Mouse (Mus musculus): ENCODE data around the gene Mif4gd. TPM values are rescaled to one million over a fixed set of nuclear protein-coding genes. Genes with fewer than 3 reads are reported as not detected.

The Mif4gd gene
- total and polyA plus RNA-seq, 3 experiments, result 42.0 to 62.9 TPM; not detected in 1

DNA sequence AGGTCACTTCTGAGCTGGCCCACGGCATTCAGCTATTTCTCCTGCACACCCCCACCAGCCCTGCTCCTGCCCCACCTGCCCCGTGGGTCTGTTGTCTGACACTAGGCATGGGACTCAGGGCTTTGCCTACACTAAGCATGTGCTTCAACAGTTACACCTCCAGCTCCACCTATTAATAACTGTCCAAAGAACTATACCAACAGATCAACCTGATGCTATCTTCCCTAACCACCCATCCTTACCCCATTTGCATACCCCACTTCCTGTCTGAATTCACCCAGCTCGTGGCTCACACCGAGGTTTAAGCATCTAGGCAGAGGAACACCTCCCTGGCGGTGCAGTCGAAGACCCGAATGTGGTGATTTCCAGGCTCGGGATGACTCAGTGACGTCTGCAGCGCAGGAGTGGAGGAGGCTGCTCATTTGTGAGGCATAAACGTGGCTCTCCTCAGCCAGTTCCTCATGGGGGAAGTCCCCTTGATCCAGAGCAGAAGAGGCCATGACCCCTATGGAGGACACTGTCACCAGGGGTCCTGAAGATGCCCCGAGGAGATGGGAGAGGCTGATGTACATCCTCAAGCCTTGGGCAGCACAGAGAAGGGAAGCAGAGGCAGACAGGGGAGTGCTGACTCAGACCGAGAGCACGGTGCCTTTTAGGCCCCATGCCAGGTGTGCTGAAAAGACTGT is 28.4 kb upstream of the Mif4gd start (continued):
- TF ChIP-seq KAT2A (conservative IDR thresholded peaks at IDR 0.05; ENCODE audit: low read depth, low read length), result no peak
- TF ChIP-seq ELF1 (IDR thresholded peaks at IDR 0.05; ENCODE audit: low read depth, low read length), result peak; percentile 74
- peak; percentile 59 for TF ChIP-seq RCOR1 (IDR thresholded peaks at IDR 0.05; ENCODE audit: low read depth, low read length)
- TF ChIP-seq BHLHE40 (IDR thresholded peaks at IDR 0.05; ENCODE audit: borderline replicate concordance, low read depth, low read length), result peak; percentile 57; the same call in 1 of the 2 replicates
- peak; percentile 54; the same call in 1 of the 2 replicates for TF ChIP-seq ZMIZ1 (IDR thresholded peaks at IDR 0.05; ENCODE audit: low read depth, low read length)
- peak; percentile 86 for TF ChIP-seq SIN3A (IDR thresholded peaks at IDR 0.05; ENCODE audit: low read length)
- peak; percentile 42; the same call in 1 of the 2 replicates for TF ChIP-seq MAZ (IDR thresholded peaks at IDR 0.05; ENCODE audit: low read depth, low read length)
- TF ChIP-seq CHD2 (IDR thresholded peaks at IDR 0.05; ENCODE audit: low read length), result no peak; the same call in 1 of the 2 replicates
- peak; percentile 31; the same call in 1 of the 2 replicates for TF ChIP-seq SMC3 (IDR thresholded peaks at IDR 0.05; ENCODE audit: low read depth, low read length)
- TF ChIP-seq USF2 (IDR thresholded peaks at IDR 0.05; ENCODE audit: borderline replicate concordance in 1 of 2, insufficient read depth in 1 of 2, low read depth in 1 of 2, low read length in 2 of 2), result no peak
- TF ChIP-seq GATA1 (IDR thresholded peaks at IDR 0.05; ENCODE audit: low read depth, low read length), result peak; percentile 71
- no peak for TF ChIP-seq POLR2AphosphoS5 (IDR thresholded peaks at IDR 0.05; ENCODE audit: borderline replicate concordance, low read depth, low read length)
- peak; percentile 56 for TF ChIP-seq NELFE (IDR thresholded peaks at IDR 0.05; ENCODE audit: low read depth, low read length)
- no peak for TF ChIP-seq E2F4 (IDR thresholded peaks at IDR 0.05; ENCODE audit: borderline replicate concordance, low read depth, low read length)
- no peak for TF ChIP-seq TAL1 (IDR thresholded peaks at IDR 0.05; ENCODE audit: low read length)
- TF ChIP-seq MAX (IDR thresholded peaks at IDR 0.05; ENCODE audit: low read length), result peak; percentile 89
- TF ChIP-seq ETS1 (IDR thresholded peaks at IDR 0.05; ENCODE audit: low read depth, low read length), result peak; percentile 79; the same call in 1 of the 2 replicates
- peak in 1 of 2 experiments; percentile 50; a peak in 1 of 4 replicates for TF ChIP-seq POLR2A (IDR thresholded peaks at IDR 0.05; ENCODE audit: control insufficient read depth in 1 of 2, insufficient read depth in 1 of 2, low read depth in 1 of 2, low read length in 2 of 2, poor library complexity in 1 of 2)
- TF ChIP-seq EP300 (IDR thresholded peaks at IDR 0.05; ENCODE audit: low read depth in 1 of 2, low read length in 2 of 2), result peak in 1 of 2 experiments; percentile 79; a peak in 3 of 4 replicates
- TF ChIP-seq TBP (IDR thresholded peaks at IDR 0.05; ENCODE audit: low read depth, low read length), result 0 out of 2 replicates have a peak, but pooled peaks have one; percentile 25
- peak; percentile 29; the same call in 1 of the 2 replicates for TF ChIP-seq JUND (IDR thresholded peaks at IDR 0.05; ENCODE audit: low read depth, low read length)
- TF ChIP-seq ZNF384 (IDR thresholded peaks at IDR 0.05; ENCODE audit: low read depth, low read length), result no peak

DNA sequence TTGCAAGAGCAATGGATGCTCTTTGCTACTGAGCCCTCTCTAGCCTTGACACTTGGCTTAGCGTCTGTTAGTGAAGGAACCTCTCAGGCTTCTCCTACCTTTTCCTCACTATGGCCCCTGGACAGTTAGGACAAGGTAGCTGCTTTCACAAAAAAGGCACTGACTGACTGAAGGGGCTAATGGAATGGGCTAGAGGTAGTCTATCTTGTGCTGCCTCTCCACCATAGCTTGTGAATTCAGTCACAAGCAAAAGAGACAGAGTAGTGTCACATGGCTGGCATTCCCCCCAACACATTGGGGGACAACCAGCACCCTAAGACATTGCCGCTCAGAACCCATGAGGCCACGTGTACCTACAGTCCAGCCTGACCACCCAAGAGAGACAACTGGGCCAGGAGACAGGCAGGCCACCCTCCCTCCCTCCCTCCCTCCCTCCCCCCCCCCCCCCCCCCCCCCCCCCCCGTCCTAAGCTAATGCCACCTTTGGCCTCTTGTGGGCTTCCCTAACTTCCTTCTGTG is 27.6 kb upstream of the Mif4gd start:
- H3K9me3 ChIP-seq (replicated peaks; ENCODE audit: insufficient read depth, low read length), result no peaks in the 10 kb centered on the region
- peaks cover 3 to 35% of the 10 kb centered on the region in 2 experiments for H3K36me3 ChIP-seq (ENCODE audit: control insufficient read depth in 1 of 2, insufficient read depth in 2 of 2, low read length in 2 of 2)
- H3K4me1 ChIP-seq (ENCODE audit: control insufficient read depth in 1 of 2, insufficient read depth in 2 of 2, low read length in 2 of 2), result peaks cover 16 to 38% of the 10 kb centered on the region in 2 experiments
- no peaks in the 10 kb centered on the region for H3K27me3 ChIP-seq (ENCODE audit: control insufficient read depth in 1 of 2, insufficient read depth in 2 of 2, low read length in 2 of 2)
- no peak overlapping the region for H3K4me3 ChIP-seq (ENCODE audit: control insufficient read depth in 1 of 2, insufficient read depth in 1 of 2, low read depth in 2 of 2, low read length in 2 of 2)
- H3K79me2 ChIP-seq (ENCODE audit: control insufficient read depth, insufficient read depth, low read length, poor library complexity), result no peaks in the 10 kb centered on the region
- peak overlapping the region; percentile 69 for H3K27ac ChIP-seq (ENCODE audit: control insufficient read depth, low read depth, low read length)
- DNase-seq (ENCODE audit: low read depth, low spot score), result no peak
- TF ChIP-seq MAX (IDR thresholded peaks at IDR 0.05; ENCODE audit: low read length) (0 out of 2 replicates have a peak, but pooled peaks have one; percentile 32), MYC (IDR thresholded peaks at IDR 0.05; ENCODE audit: low read depth, low read length) (no peak)
- H3K9ac ChIP-seq (ENCODE audit: control insufficient read depth, low read depth, low read length, poor library complexity, severe bottlenecking), result peak overlapping the region; percentile 40

All from MEL (cell line).